Mouse (Mus musculus) forebrain, embryonic 10.5 days (tissue): Measurements from ENCODE around the gene Grm4. TPM values are rescaled to one million over a fixed set of nuclear protein-coding genes. Genes with fewer than 3 reads are reported as not detected.

Source experiments
- DNase-seq: peaks from one replicate; pipeline ENCODE4 v3.0.0-alpha.2; 2017; ENCODE audit warnings: low spot score; ENCODE audit errors: extremely low spot score
- H3K27ac ChIP-seq: fragments of 300-500 bp; sonication (generic); 2 replicates; pipeline ENCODE4 v1.5.1; 2016; ENCODE audit warnings: mild to moderate bottlenecking
- H3K27me3 ChIP-seq: fragments of 300-500 bp; sonication (generic); 2 replicates; pipeline ENCODE4 v1.6.1; 2016; ENCODE audit warnings: mild to moderate bottlenecking; ENCODE audit not compliant: poor library complexity, severe bottlenecking
- H3K36me3 ChIP-seq: fragments of 300-500 bp; sonication (generic); replicated peaks from 2 replicates; pipeline ENCODE4 v1.6.1; 2016; ENCODE audit warnings: mild to moderate bottlenecking, moderate library complexity
- H3K4me1 ChIP-seq: fragments of 300-500 bp; sonication (generic); 2 replicates; pipeline ENCODE4 v1.6.1; 2016
- H3K4me3 ChIP-seq: fragments of 300-500 bp; sonication (generic); 2 replicates; pipeline ENCODE4 v1.5.1; 2016; ENCODE audit warnings: mild to moderate bottlenecking, moderate library complexity
- H3K9me3 ChIP-seq: fragments of 300-500 bp; sonication (generic); 2 replicates; pipeline ENCODE4 v1.6.1; 2016; ENCODE audit warnings: mild to moderate bottlenecking, moderate library complexity
- WGBS: fragments of 180-500 bp; shearing (Covaris S2); methylation state at CpG from one replicate; pipeline ENCODE4 v1.1.7; 2016; 5-methylcytosine and 5-hydroxymethylcytosine counted together
- polyA plus RNA-seq: library from polyadenylated mRNA; unstranded; fragments of >200 nt; fragmentation: Nextera tagmentation; extraction: Ambion mirVana; gene quantifications from 2 replicates; pipeline ENCODE4 v1.2.1, GENCODE M21; 2016

Gene Grm4
- polyA plus RNA-seq, 1 experiment from 2014 or later: 0.61 TPM

GRCm38 (mm10) chr17:27557181-27557926 is 36.2 kb upstream of the Grm4 start:
- H3K27me3 ChIP-seq: peaks cover 7% of the 10 kb centered on the region; the same call in 1 of the 2 replicates
- H3K4me3 ChIP-seq: peak overlapping the region; percentile 98
- peaks cover 87% of the 10 kb centered on the region for H3K4me1 ChIP-seq
- under 1% methylated on average over 69 of the region's 75 CpGs for WGBS
- DNase-seq: peak; percentile 63
- H3K27ac ChIP-seq: peak overlapping the region; percentile 99
- peaks cover 28% of the 10 kb centered on the region for H3K36me3 ChIP-seq
- no peaks in the 10 kb centered on the region for H3K9me3 ChIP-seq

- Histone ChIP-seq H3K27ac (peak within 1 kb of the TSS; percentile 99), H3K4me3 (peak within 1 kb of the TSS; percentile 98), H3K27me3 (peaks cover 7% of the 10 kb centered on the region; the same call in 1 of the 2 replicates), H3K4me1 (peaks cover 86% of the 10 kb centered on the region), H3K9me3 (no peaks in the 10 kb centered on the region), H3K36me3 (peaks cover 20% of the 10 kb centered on the region)
- DNase-seq: peak; percentile 91
- under 1% methylated on average over 79 of the region's 79 CpGs for WGBS
Measured at GRCm38 (mm10) chr17:27556315-27557011, 35.3 kb upstream of the Grm4 start, which contains the start of gene Hmga1. Hmga1 (plus strand) TSS chr17:27556497.

GRCm38 (mm10) chr17:27555512-27556172 is 34.4 kb upstream of the Grm4 start:
- H3K9me3 ChIP-seq: no peaks in the 10 kb centered on the region
- no peaks in the 10 kb centered on the region for H3K27me3 ChIP-seq
- peak overlapping the region; percentile 98 for H3K4me3 ChIP-seq
- peaks cover 80% of the 10 kb centered on the region for H3K4me1 ChIP-seq
- under 1% methylated on average over 55 of the region's 55 CpGs for WGBS
- H3K36me3 ChIP-seq: peaks cover 11% of the 10 kb centered on the region
- DNase-seq: peak; percentile 87
- H3K27ac ChIP-seq: peak overlapping the region; percentile 99

- Histone ChIP-seq H3K4me1 (peaks cover 75% of the 10 kb centered on the region), H3K9me3 (no peaks in the 10 kb centered on the region), H3K36me3 (peaks cover 6% of the 10 kb centered on the region), H3K4me3 (peak overlapping the region; percentile 98), H3K27ac (peak overlapping the region; percentile 99), H3K27me3 (no peaks in the 10 kb centered on the region)
- 1% methylated on average over 38 of the region's 39 CpGs for WGBS
- DNase-seq: peak; percentile 84
Measured at GRCm38 (mm10) chr17:27555075-27555511, 33.9 kb upstream of the Grm4 start.

DNA sequence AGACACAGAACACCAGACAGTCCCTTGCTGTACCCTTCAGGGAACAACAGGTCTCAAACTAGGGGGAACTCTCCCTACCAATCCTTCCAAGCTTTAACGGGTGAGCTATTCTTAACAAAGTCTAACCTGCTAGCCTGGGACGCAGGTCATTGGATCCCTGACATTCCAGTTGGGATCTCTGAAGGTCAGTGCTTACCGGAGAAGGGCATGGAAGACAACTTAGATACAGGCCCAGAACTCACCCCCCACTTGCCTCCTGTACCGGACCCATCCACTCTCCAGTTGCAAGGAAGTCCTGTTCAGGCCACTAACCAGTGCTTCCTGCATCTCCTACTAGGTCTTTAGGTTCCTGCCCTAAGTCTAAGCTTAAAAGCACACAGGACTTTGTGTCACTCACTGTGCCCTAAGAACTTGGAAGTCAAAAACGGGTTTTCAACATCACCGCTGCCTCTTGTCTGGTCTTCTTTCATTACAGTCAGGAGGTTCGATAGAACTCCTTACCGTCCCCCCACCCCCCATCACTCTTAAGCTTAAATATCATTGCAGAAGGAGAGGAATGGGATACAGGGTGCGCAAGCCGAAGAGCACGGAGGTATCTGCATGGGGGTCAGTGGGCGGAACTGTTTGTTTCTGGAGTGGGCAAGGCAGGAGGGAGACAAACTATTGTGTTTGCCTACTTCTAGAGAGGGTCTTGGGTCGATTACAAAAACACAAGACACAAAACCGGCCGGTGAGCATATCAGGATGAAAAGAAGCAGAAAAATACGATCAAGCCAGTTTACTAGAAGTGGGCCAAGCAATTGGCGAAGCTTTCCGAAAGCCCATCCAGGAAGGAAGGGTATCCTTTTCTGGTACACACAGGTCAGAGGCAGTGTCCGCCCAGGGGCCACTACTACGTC is 33.1 kb upstream of the Grm4 start:
- H3K4me1 ChIP-seq: peaks cover 75% of the 10 kb centered on the region
- DNase-seq: no peak
- 36% methylated on average over 20 of the region's 20 CpGs for WGBS

GRCm38 (mm10) chr17:27552215-27553201 is 31.3 kb upstream of the Grm4 start:
- H3K27ac ChIP-seq: peak overlapping the region; percentile 59
- 83% methylated on average over 23 of the region's 23 CpGs for WGBS
- H3K4me1 ChIP-seq: peaks cover 70% of the 10 kb centered on the region
- no peak for DNase-seq
- H3K4me3 ChIP-seq: no peak overlapping the region
- no peaks in the 10 kb centered on the region for H3K27me3 ChIP-seq
- H3K36me3 ChIP-seq: no peaks in the 10 kb centered on the region
- no peaks in the 10 kb centered on the region for H3K9me3 ChIP-seq

More for the DNA sequence above, 33.1 kb upstream of the Grm4 start:
- no peaks in the 10 kb centered on the region for H3K9me3 ChIP-seq
- H3K36me3 ChIP-seq: no peaks in the 10 kb centered on the region; the same call in 1 of the 2 replicates
- H3K27ac ChIP-seq: peak overlapping the region; percentile 99
- H3K27me3 ChIP-seq: no peaks in the 10 kb centered on the region
- peak overlapping the region; percentile 98 for H3K4me3 ChIP-seq

DNA sequence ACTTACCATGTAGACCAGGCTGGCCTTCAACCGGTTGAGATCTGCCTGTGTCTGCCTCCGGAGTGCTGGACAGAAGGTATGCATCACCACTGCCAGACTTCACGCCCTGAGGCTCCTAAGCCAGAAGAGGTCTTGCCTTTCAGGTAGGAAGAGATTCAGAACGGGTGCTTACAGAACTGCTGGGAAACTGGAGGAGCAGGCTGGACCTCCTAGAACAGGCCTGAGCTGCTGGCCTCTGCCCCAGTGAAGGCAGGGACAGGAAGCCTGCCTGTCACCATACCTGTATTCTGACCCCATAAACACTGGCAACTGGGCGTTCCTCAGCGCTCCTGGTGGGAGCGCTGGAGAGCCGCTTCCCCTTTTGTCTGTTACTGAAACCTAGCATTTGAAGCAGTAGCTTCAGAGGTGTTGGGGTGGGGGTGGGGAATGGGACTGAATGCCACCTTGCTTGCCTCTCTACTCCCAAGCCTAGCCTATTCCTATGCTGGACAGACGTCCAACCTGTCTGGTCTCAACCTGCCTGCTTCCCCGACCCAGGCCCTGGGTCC is 30.3 kb upstream of the Grm4 start:
- Histone ChIP-seq H3K27ac (peak overlapping the region; percentile 48; the same call in 1 of the 2 replicates), H3K4me3 (no peak overlapping the region), H3K27me3 (peaks cover 5% of the 10 kb centered on the region; the same call in 1 of the 2 replicates), H3K9me3 (no peaks in the 10 kb centered on the region), H3K4me1 (peaks cover 73% of the 10 kb centered on the region), H3K36me3 (no peaks in the 10 kb centered on the region)
- whole genome bisulfite sequencing: 61% methylated on average over 10 of the region's 10 CpGs
- no peak for DNase-seq

DNA sequence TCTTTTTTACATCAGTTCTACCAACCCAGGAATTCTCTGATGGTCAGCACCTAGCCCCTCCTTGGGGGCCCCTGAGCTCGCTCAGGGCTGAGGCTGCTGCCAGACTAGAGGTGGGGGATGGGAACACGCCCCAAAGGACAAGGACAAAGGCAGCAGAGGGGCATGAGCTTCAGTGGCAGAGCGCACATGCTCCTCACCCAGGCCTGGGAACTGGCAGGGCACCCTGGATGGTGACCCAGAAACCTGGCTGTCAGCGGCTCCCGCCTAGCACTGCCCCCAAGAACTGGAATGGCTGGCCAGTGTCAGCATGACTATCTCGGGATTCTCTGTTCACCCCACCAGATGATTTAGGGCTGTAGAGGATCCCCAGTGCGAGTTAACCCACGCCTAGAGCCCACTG is 28.0 kb upstream of the Grm4 start:
- peaks cover 61% of the 10 kb centered on the region for H3K4me1 ChIP-seq
- no peaks in the 10 kb centered on the region for H3K9me3 ChIP-seq
- WGBS: 50% methylated on average over 8 of the region's 8 CpGs
- H3K27me3 ChIP-seq: peaks cover 8% of the 10 kb centered on the region; the same call in 1 of the 2 replicates
- no peaks in the 10 kb centered on the region for H3K36me3 ChIP-seq
- peak overlapping the region; percentile 86 for H3K27ac ChIP-seq
- peak overlapping the region; percentile 21 for H3K4me3 ChIP-seq
- DNase-seq: peak; percentile 44

DNA sequence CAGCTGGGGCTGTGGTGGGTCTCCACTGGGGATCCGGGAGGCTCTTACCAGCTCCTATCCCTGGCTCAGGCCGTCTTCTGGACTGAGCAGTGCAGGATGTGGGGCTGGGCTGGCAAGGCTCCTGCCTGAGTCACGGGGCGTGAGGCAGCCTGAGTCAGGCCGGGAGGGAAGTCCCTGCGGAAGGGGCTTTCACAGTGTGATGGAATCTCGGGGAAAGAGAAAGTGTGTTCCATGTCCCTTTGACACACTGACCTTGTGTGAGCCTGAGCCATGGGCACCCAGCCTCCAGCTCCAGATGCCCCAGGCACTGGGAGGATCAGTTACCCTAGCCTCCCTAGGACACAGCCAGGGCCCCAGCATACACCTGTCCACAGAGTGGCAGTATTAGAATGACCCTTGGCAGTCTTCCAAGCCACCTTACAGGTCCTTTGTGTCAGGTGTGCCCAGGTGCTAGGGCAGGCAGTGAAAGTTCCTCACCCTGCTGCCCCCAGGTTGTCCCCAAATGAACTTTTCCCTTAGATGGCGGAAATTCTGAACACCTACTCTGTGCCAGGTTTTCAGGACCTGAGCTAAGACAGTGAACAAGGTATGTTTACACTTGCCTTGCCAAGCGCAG is 26.2 kb upstream of the Grm4 start:
- Histone ChIP-seq H3K4me1 (peaks cover 55% of the 10 kb centered on the region), H3K4me3 (no peak overlapping the region), H3K36me3 (no peaks in the 10 kb centered on the region), H3K27ac (peak overlapping the region; percentile 16; the same call in 1 of the 2 replicates), H3K27me3 (peaks cover 8% of the 10 kb centered on the region; the same call in 1 of the 2 replicates), H3K9me3 (no peaks in the 10 kb centered on the region)
- WGBS: 69% methylated on average over 9 of the region's 9 CpGs
- DNase-seq: no peak

DNA sequence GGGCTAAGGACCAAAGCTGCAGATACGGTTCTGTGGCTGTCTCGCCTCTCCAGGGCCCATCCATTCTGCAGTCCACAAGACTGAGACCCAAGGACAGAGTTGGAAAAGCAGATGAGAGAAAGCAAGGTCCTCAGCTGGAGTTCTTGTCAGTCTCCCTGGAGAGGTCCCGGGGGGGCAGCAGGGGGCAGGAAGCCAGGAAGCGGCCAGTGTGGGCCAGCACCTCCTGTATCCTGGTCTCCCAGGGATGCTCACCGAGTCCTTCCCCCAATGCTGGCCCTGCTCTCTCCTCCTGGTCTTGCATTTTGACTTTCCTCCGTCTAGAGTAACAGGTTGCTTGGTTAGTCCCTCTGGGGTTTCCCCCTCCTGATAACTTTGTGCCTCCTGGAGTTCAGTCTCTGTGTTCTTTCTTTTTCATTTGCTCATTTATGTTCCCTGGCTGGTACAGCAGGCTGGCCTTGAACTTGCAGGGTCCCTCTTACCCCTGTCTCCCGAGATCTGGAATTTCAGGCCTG is 25.4 kb upstream of the Grm4 start:
- no peak for DNase-seq
- Histone ChIP-seq H3K4me3 (no peak overlapping the region), H3K27me3 (peaks cover 8% of the 10 kb centered on the region; the same call in 1 of the 2 replicates), H3K36me3 (no peaks in the 10 kb centered on the region), H3K9me3 (no peaks in the 10 kb centered on the region), H3K27ac (no peak overlapping the region), H3K4me1 (peaks cover 53% of the 10 kb centered on the region)
- WGBS: 70% methylated on average over 7 of the region's 7 CpGs
